Mouse (Mus musculus) right cerebral cortex, postnatal 4 days (tissue): ENCODE results near the gene Vps26c.

Source experiments
- DNase-seq: peaks from one replicate; pipeline ENCODE4 v3.0.0-alpha.2; 2022

Vps26c gene

DNA sequence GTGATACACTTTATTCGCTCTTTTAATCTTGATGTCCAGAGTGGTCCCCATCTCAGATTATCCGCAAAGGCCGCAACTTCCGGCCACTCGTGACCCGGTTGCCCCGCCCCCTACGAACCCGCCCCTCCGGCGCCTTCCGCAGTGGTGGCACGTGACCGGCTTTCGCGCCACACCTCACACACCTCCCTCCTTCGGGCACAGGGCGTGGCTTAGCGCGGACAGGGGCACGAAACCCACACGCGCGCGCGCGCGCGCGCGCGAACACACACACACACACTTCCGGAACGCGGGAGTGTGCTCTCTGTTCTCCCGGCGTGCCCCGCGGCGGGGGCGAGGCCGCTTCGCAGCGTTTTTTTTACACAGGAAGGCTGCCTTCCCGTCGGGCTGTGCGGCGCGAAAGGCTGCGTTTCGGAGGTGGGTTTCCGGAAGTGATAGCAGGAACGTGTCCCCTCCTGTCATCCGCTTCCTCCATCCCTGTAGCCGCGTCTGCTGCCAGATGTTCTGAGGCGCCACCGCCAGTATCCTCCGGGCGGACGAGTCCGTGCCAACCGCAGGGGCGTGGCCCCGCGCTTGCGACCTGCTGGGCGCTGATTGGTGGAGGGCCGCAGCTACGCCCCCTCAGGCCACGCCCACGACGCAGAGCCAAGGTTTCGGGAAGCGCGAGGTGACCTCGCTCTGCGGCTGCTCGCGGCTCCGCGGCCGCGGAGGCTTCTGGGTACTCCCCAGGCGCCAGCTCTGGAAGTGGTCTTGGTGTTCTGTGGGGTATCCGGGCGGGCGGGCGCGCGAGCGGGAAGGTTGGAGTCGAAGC is at the start of gene Vps26c:
Vps26c (minus strand) TSS at position 487 of the 808 bp plus-strand sequence.
- peak; percentile 94 for DNase-seq

DNA sequence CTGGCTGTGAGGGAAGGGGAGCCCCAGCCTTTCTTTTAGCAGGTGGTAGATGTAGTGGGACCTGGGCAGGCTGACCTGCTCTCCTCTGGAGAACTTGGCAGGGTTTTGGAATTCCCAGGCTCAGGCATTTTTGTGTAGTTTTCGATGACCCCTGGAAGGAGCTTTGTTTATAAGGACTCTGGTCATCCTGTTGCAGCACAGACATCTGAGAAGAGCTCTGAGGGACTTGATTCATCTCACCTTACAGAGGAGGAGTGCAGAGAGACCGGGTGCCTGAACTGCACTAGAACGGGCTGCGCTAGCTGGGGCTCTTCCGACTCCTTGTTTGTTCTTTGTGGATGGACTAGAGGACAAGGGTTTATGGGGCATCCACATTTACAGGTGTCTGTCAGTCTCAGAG is 49.1 kb upstream of the Vps26c start:
- DNase-seq = no peak

GRCm38 (mm10) chr16:94574718-94575094 is 48.1 kb upstream of the Vps26c start:
- DNase-seq = no peak

GRCm38 (mm10) chr16:94574025-94574717 is 47.5 kb upstream of the Vps26c start:
- no peak for DNase-seq

- DNase-seq = no peak
Observed at GRCm38 (mm10) chr16:94572422-94572821, 45.8 kb upstream of the Vps26c start.

DNA sequence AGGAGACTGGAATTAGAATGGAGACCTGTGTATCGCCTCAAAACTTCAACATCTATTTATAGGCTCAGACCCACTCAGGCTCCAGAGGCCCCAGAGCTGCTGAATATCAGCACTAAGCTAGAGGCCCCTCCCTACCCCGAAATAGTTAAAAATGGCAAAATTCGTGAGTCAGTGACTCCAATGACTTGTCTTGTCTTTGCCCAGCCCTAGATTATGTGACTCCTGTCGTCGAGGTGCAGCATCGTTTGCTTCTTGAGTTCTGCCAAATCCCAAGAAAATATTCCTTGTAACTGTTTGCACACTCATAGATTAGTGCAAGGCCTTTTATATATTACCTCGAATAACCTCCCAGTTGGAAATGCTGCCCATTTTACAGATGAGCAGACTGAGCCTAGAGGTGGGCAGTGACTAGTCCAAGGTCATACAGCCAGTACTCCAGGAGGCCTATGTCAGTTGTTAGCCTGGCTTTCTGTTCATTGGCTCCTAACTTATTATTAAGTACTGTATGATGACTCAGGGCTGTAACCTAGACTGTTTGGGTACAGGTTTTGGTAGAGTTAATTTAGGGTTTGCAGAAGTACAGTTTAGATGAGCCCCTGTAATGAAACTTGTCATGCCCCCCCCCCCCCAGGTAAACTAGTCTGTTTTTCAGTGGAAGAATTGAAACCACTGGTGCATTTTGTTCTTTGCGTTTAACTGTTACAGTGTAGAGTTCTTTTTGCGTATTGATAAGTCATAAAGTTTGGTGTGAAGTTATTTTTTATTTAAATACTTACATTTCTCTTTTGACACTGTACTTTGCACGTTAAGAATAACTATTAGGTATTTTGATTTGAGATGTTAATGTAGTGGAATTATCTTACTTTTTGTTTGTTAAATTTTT is 44.7 kb upstream of the Vps26c start:
- DNase-seq = no peak

DNA sequence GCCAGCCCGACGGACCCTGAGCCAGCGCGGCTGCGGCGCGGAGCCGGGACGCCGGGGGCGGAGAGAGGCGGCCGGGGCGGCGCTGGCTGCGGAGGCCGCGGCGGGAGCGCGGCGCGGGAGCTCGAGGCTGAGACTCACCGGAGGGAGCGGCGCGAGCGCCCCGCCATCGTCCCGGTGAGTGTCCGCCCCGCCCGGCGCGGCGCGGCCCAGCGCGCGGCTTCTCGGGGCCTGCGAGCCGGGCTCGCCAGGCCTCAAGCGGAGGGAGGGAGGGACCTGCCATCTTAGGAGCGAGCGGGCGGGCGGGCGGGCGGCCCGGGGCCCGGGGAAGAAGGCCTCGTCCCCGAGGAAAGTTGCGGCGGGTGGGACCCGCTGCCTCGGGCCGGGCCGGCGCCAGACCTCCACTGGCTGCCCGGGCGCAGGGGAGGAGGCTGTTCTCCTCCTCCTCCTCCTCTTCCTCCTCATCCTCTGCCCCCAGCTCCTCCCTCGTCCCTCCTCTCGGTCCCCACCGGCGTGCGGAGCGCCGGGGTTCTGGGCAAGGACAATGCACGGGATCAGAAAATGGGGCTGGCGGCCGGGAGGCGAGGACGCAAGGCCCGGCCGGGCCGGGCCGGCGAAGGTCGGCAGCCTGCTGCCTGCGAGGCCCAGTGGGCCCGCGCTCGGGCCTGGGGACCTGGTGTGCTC is 43.9 kb upstream of the Vps26c start:
- DNase-seq = peak; percentile 35

DNA sequence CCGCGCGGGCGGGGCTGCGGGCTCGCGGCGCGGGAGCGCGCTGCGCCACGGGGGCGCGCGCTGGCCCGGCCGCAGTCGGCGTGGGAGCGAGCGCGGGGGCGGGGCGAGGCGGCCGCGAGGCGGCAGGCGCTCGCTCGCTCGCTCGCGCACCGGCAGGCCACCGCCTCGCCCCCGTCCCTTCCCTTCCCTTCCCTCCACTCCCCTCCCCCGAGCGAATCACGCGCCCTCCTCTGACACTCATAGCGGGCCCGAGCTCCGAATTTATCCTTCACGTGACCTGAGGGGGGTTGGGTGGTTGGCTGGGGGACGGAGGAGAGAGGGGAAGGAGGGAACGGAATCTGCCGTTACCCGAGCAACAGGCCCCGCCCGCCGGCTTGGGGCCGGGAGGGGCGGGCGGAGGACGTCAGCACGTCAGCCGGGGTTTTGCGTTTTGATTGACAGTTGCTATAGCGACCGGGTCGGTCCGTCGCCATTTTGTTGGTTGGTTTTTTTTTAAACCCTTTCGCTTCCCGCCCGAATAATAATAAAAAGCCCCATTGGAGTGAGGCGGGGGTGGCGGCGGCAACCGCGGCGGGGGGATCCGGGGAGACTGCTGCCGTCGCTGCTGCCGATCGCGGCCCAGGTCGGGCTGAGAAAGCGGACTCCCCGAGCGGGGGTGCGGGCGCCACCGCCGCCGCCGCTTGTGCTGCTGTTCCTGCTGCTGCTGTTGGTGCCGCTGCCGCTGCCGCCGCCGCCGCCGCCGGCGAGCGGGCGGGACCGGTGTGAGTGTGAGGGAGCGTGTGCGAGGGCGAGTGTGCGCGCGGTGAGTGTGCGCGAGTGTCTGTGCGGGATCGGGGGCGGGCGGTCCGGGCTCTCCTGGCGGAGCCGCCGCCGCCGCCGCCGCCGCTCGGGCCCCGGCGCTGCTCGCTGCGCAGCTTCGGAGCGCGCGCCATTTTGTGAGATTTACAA is 42.9 kb upstream of the Vps26c start, which contains the start of gene Dyrk1a:
Dyrk1a (plus strand) TSS at position 782 of the 948 bp plus-strand sequence.
- peak; percentile 97 for DNase-seq

DNA sequence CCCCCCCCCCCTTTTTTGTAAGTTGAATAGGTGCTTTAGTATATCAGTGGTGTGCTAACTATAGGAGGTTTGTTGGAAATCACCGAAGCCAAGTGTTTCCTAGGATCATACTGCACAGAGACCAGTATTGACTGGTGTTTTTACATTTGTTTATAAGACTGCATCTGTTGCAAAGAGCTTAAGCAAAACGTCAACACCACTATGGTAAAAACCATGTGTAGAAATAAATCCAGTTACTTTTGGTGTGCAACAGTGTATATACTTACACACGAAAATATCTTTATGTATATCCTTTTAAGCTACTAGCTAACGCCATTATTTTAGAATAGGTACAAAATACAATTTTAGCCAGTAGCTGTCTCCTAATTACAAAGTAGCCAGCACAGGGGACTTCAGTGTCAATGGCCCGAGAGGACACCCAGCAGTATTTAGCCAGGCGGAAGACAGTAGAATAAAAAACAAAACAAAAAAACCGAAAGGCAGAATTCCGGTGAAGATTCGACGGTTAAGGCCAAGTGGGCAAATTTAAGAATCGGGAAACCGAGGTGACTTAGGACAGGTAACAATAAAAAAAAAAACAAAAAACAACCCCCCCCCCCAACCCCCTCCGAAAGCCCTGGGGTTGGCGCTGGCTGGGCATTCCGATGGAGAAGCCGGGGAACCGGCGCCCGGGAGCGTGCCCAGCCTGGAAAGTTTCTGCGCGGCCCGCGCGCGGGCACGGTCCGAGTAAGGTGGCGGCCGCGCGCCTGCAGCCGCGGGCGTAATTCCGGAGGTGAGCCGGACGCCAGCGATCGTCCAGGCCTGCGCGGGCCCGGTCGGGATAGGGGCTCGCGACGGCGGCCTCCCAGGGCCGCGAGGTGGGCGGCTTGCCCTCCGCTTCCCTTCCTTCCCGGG is 42.0 kb upstream of the Vps26c start:
- no peak for DNase-seq

DNA sequence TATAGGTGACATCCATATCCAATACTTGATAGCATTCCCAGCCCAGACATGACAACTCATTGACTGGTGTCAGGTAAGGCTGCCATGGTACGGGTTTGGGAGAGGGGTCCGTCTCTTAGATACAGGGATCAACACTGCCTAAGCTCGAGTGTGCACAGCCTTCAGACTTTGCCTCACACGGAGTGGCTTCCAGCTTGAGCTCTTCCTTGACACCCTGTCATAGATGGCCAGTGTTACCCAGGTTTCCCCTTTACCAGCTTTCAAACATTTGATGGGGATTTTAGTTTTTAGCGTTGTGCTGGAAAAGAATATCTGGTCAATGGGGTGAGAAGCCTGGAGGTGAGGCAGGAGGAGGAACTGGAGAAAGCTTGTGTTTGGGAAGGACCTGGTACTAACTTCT is 41.1 kb upstream of the Vps26c start:
- no peak for DNase-seq

- no peak for DNase-seq
Observed at GRCm38 (mm10) chr16:94566834-94567585, 40.4 kb upstream of the Vps26c start.

DNA sequence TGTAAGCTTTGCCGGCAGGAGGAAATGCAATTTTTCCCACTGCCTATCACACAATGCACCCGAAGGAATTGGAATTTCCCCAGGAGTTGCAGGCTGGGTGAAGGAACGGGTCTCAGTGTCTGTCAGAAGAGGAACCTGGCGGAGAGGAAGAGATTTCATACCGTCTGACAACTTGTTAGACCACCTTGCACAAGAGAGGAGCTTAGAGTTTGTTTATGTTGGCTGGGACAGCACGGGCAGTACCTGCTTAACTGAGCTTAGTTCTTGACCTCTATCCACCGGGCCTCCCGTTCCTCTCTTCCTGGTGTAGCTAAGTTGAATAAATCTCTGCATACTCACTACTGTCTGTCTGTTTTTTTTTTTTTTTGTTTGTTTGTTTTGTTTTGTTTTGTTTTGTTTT is 39.5 kb upstream of the Vps26c start:
- no peak for DNase-seq

GRCm38 (mm10) chr16:94560618-94561017 is 34.0 kb upstream of the Vps26c start:
- no peak for DNase-seq

- no peak for DNase-seq
Observed at GRCm38 (mm10) chr16:94559782-94560181, 33.2 kb upstream of the Vps26c start.

- DNase-seq = no peak
Observed at GRCm38 (mm10) chr16:94559282-94559681, 32.7 kb upstream of the Vps26c start.

DNA sequence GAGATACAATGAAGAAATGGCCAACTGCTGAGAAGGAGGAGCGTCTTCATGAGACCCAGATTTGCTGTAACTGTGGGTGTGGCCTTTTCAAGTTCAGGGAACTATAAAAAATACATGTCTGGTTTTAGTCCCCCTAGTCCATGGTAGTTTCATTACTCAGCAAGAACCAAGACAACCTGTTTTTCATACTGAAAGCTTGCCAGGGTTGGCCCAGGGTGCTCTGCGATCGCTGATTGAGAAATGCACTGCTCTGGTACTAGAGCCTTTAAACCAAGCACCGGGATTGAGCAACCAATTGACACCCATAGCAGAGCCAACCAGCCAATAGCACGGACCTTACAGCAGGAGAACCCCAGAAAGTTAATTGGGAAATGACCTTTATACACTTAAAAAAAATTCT is 29.6 kb upstream of the Vps26c start:
- no peak for DNase-seq

DNA sequence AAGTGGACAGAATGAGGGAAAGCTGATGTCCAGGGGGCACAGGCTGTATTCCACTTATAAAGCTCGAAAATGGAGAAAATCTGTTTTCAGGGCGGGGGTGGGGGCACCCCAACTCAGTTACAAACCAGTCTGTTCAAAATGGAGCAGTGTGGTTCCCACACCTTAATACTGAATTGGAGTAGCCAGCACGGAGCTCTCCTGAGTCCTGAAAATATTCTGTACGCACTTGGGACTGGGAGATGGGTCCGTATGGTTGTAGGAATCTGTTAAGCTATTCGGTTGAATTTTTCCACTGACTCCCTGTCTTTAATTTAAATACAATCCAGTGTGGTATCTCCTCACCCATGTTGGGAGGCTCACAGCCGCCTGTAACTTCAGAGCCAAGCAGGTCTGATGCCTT is 28.7 kb upstream of the Vps26c start:
- no peak for DNase-seq

GRCm38 (mm10) chr16:94551934-94552333 is 25.3 kb upstream of the Vps26c start:
- no peak for DNase-seq

- no peak for DNase-seq
Observed at GRCm38 (mm10) chr16:94549813-94550212, 23.2 kb upstream of the Vps26c start.
